Mouse (Mus musculus) cerebellum, adult 2 months (tissue): ENCODE results near the gene Mga. TPM values are rescaled to one million over a fixed set of nuclear protein-coding genes. Genes with fewer than 3 reads are reported as not detected.

ENCODE experiments used
- DNase-seq, 2 experiments: peaks; one replicate each; pipeline ENCODE4 v3.0.0; 2021
- H3K27ac ChIP-seq: fragments of 200-500 bp; 2 replicates; pipeline ENCODE4 v1.5.1; 2012; ENCODE audit warnings: low read length, control low read depth, inconsistent platforms; ENCODE audit not compliant: insufficient read depth
- H3K27me3 ChIP-seq: fragments of 200-500 bp; 2 replicates; pipeline ENCODE4 v1.6.1; 2012; ENCODE audit warnings: inconsistent platforms, mild to moderate bottlenecking, low read length, moderate library complexity; ENCODE audit not compliant: control insufficient read depth, insufficient read depth
- H3K4me1 ChIP-seq: fragments of 200-500 bp; 2 replicates; pipeline ENCODE4 v1.6.1; 2011; ENCODE audit warnings: low read length; ENCODE audit not compliant: control insufficient read depth, insufficient read depth
- H3K4me3 ChIP-seq: fragments of 200-500 bp; replicated peaks from 2 replicates; pipeline ENCODE3; 2011; ENCODE audit warnings: mild to moderate bottlenecking, low read depth, low read length, control low read depth; ENCODE audit not compliant: insufficient read depth
- CTCF ChIP-seq: fragments of 200-500 bp; IDR thresholded peaks from 2 replicates; pipeline ENCODE4 v1.5.1; 2011; ENCODE audit warnings: low read depth, mild to moderate bottlenecking, control low read depth, low read length, moderate library complexity, borderline replicate concordance; ENCODE audit not compliant: insufficient read depth
- POLR2A ChIP-seq: fragments of 200-500 bp; IDR thresholded peaks from 2 replicates; pipeline ENCODE4 v1.6.1; 2011; ENCODE audit warnings: low read length, control low read depth, borderline replicate concordance; ENCODE audit not compliant: insufficient read depth
- WGBS: fragments of 180-500 bp; shearing (Covaris S2); methylation state at CpG from one replicate; pipeline ENCODE4 v1.1.7; 2018; 5-methylcytosine and 5-hydroxymethylcytosine counted together
- polyA plus RNA-seq: library from polyadenylated mRNA; depleted of rRNA; stranded (reverse); fragments of >200 nt; gene quantifications from 2 replicates; pipeline ENCODE4 v1.2.3, GENCODE M21; 2012

Gene Mga
- polyA plus RNA-seq, 1 experiment = 22.8 TPM

- WGBS = 86% methylated on average over 6 of the region's 6 CpGs
- no peak for DNase-seq
- TF ChIP-seq POLR2A = no peak
- no peak for TF ChIP-seq CTCF
- Histone ChIP-seq H3K27ac (no peak overlapping the region), H3K4me1 (no peaks in the 10 kb centered on the region; the same call in 1 of the 2 replicates), H3K27me3 (no peaks in the 10 kb centered on the region), H3K4me3 (no peak overlapping the region)
Measured at GRCm38 (mm10) chr2:119990881-119991280, 93.9 kb downstream of the Mga start.

GRCm38 (mm10) chr2:119992349-119992748 is 95.3 kb downstream of the Mga start:
- WGBS = 62% methylated on average over 2 of the region's 2 CpGs
- H3K4me3 ChIP-seq = no peak overlapping the region
- H3K27me3 ChIP-seq = no peaks in the 10 kb centered on the region
- H3K27ac ChIP-seq = no peak overlapping the region
- H3K4me1 ChIP-seq = peaks cover 5% of the 10 kb centered on the region
- TF ChIP-seq POLR2A (no peak), CTCF (no peak)
- DNase-seq = no peak

DNA sequence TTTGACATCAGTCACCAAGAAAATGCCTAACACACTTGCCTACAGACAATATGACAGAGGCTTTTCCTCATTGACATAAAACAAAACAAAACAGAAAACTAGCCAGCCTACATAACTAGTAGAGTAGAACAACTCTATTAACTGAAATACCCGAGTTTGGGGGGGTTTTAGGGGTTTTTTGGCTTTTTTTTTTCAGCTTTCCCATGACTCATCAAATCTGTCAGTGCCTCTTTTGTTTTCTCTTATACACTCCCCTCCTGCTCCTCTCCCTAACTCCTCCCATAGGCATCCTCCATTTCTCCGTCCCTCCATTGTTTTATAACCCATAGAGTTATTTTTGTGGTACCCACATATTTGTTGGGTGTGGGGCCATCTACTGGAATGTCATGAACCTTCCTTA is 96.5 kb downstream of the Mga start:
- Histone ChIP-seq H3K27me3 (no peaks in the 10 kb centered on the region), H3K4me1 (peaks cover 13% of the 10 kb centered on the region), H3K4me3 (no peak overlapping the region), H3K27ac (no peak overlapping the region)
- TF ChIP-seq POLR2A (no peak), CTCF (no peak)
- DNase-seq = no peak
- WGBS = 60% methylated on average over 2 of the region's 2 CpGs

- H3K4me1 ChIP-seq = peaks cover 13% of the 10 kb centered on the region
- TF ChIP-seq POLR2A = no peak
- TF ChIP-seq CTCF = no peak
- 81% methylated on average over 6 of the region's 6 CpGs for WGBS
- no peaks in the 10 kb centered on the region for H3K27me3 ChIP-seq
- no peak overlapping the region for H3K4me3 ChIP-seq
- H3K27ac ChIP-seq = no peak overlapping the region
- no peak for DNase-seq
Measured at GRCm38 (mm10) chr2:119994839-119995238, 97.8 kb downstream of the Mga start.

- H3K4me3 ChIP-seq = no peak overlapping the region
- H3K4me1 ChIP-seq = peaks cover 13% of the 10 kb centered on the region
- no peak overlapping the region for H3K27ac ChIP-seq
- no peaks in the 10 kb centered on the region for H3K27me3 ChIP-seq
- DNase-seq = no peak
- TF ChIP-seq CTCF (no peak), POLR2A (no peak)
- 71% methylated on average over 9 of the region's 9 CpGs for WGBS
Measured at GRCm38 (mm10) chr2:119995391-119996281, 98.6 kb downstream of the Mga start.

DNA sequence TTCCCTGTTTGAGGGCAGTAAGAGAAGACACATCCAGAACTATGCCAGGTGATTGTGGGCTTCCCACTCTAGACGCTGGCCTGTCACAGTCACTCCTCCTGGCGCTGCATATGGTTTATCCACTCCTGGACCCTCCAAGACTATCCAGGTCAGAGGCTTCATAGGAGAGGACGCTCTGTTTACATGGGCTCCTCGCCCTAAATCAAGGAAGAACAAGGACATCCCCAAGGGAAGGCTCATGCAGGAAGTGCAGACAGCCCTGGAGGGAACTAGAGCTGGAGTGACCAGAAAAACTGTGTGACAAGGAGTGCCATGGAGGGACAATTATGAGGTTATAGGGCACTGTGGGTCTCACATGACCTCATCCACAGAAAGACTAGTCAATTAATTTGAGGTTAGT is 100.3 kb downstream of the Mga start:
- no peak for DNase-seq
- H3K4me3 ChIP-seq = no peak overlapping the region
- 74% methylated on average over 4 of the region's 4 CpGs for WGBS
- no peak overlapping the region for H3K27ac ChIP-seq
- no peaks in the 10 kb centered on the region for H3K27me3 ChIP-seq
- H3K4me1 ChIP-seq = peaks cover 13% of the 10 kb centered on the region
- TF ChIP-seq POLR2A = no peak
- TF ChIP-seq CTCF = no peak

GRCm38 (mm10) chr2:119999731-120000130 is 102.7 kb downstream of the Mga start:
- H3K27me3 ChIP-seq = no peaks in the 10 kb centered on the region
- TF ChIP-seq CTCF = no peak
- no peak for TF ChIP-seq POLR2A
- H3K4me3 ChIP-seq = no peak overlapping the region
- WGBS = 95% methylated on average over 2 of the region's 2 CpGs
- no peak for DNase-seq
- H3K27ac ChIP-seq = no peak overlapping the region
- H3K4me1 ChIP-seq = peaks cover 13% of the 10 kb centered on the region
